Mouse (Mus musculus) retina, postnatal 7 days (tissue): ENCODE data around the gene Stxbp4.

Source experiments
- DNase-seq: peaks from one replicate; pipeline ENCODE4 v3.0.0-alpha.2; 2012; ENCODE audit warnings: low read depth, low spot score

Gene Stxbp4

DNA sequence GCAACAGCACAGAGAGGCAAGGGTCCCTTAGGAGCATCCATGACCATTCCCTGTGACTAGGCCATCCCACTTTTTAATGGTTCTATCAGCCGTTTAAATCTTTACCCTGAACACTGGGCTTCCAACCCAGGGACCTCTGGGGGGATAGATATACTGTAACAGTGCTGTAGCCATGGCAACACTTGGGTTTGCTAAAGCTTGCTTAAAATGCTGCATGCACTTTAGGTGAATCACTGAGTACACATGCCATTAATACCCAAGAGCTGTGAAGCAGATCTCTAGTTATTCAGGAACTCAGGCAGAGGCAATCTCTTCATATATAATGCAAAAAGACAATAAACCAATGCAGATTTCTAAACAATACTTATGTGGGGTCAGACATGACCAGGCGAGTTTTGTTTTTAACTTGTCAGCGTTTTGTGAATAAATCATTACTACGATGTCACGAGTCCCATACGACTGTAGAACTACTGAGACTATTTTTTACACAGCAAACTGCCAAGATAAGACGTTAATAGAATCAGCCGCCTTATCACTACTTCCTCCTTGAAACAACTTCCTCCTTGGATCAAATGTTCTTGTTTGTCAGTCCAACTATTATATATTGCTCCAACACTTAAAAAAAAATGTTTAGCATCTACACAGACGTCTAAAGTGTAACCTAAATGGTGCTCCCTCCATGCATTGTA is 79.4 kb downstream of the Stxbp4 start:
- no peak for DNase-seq

DNA sequence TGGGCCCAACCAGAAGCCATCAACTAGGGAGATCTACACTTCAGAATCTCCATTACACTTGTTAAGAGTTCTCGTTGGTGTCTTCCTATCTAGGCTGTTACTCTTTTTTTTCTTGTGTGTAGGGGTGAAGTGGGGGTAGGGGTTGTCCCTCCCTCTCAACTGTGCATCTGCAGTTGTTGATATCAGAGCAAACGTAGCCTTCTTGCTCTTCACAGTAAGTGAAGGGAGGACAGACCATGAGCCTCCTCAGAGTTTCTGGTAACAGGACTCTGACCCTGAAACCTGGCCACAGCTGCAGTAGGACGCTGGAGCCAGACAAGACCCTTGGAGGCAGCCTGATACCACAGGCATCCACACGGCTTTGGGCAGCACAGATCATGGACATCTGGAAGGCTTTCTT is 81.4 kb downstream of the Stxbp4 start:
- DNase-seq = no peak

DNA sequence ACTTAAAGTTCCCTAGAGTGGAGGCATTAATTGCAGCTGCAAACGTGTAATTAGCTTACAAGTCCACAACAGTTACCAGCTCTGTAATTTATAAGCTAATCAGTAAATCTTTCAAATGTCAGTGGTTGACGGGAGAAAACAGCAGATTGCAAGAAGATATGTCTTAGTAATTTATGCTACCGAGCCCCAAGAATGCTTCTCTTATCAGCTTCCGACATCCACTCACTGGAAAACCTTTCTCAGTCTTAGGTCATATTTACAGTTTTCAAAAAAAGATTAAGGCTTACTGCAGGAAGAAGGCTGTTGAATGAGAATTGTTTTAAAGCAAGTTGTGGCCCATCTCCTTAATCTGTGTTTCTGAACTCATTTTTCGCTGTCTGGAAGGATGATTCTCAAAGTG is 83.9 kb downstream of the Stxbp4 start:
- no peak for DNase-seq

GRCm38 (mm10) chr11:90552303-90553201 is 85.3 kb downstream of the Stxbp4 start:
- DNase-seq = no peak

GRCm38 (mm10) chr11:90548560-90548959 is 89.3 kb downstream of the Stxbp4 start:
- DNase-seq = peak; percentile 19

DNA sequence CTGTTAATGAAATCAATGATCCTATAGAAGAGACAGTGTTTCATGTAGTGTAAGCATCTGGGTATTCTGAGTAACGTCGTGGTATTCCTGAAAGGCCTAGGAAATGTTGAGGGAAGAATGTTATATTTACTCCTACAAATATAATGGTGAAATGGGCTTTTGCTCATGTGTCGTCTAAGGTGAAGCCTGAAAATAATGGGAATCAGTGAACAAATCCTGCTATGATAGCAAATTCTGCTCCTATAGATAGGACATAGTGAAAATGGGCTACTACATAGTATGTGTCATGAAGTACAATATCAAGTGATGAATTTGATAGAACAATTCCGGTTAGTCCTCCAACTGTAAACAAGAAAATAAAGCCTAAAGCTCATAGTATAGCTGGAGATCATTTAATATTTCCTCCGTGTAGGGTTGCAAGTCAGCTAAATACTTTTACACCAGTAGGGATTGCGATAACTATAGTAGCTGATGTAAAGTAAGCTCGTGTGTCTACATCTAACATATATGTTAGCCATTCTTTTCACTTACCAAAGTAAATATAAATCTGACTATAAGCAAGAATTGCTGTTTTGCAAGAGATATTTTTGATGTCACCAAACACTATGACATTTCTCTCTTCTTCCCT is 99.1 kb downstream of the Stxbp4 start:
- DNase-seq = no peak

DNA sequence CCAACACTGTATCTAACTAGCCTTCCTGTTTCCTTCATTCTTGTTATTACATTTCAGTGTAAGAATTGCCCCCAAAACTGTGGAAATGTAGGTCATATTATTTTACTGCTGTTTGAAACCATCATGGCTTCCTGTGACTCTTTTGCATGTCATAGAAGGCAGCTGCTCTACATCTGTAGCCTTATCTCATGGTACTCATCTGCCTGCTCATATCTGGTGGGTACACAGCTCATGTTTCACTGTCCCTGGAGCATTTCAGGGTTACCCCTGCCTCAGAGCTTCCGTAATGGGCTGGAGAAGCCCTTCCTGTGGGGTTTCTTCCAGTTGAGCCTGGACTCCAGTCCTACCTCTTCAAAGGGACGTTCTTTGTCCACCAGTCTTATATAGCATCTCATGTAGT is 112.6 kb downstream of the Stxbp4 start:
- no peak for DNase-seq

DNA sequence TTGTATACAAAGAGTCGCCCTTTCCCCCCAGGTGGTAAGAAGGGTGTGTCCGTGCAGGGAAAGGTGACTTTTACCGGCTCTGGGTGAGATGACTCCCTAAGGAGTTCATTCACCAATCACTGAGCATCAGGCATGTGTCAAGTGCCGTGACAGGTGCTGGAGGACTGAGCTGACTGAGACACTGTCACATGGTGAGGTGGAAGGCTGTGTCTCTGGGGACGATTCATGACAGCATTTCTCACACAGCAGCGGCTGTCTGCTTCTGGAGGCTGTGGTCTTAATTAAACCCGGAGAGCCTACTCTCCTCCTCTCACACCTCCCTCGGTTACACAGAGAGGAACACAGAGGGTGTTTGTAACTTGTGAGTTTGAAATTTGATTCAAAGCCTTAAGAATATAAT is 116.8 kb downstream of the Stxbp4 start:
- no peak for DNase-seq

- no peak for DNase-seq
These were observed 120.1 kb downstream of the Stxbp4 start for GRCm38 (mm10) chr11:90517750-90518149.

DNA sequence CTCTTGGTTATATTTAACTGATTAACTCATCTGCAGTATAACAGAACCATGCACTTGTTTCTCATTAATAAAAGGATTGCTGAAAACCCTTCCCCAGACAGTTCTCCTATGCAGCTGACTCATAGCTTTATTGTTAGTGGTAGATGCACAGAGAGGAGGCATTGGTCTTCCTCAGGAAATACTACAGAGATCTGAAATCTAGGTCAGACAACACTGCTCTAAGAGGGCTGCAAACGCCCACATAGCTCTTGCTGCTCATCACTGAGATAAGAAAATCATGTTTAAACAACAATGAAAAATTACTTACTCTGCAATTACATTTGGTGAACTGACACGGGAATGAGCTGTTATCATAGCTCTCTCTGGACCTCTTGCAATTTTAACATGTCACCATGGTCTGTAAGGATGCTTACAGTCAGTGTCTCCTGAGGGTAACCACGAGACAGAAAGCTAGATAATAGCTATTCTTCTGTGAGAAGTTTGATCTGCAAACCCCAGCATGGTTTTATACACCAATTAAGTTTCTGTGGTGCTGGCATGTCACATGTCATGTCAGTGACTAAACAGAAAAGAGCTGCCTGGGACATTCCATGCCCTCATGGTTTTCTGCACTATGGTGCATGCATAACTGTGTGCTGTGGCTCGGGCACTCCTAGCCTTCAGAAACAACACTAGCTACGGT is 125.2 kb downstream of the Stxbp4 start:
- DNase-seq = no peak

GRCm38 (mm10) chr11:90501846-90502245 is 136.0 kb downstream of the Stxbp4 start:
- no peak for DNase-seq

GRCm38 (mm10) chr11:90499918-90500317 is 138.0 kb downstream of the Stxbp4 start:
- no peak for DNase-seq

- DNase-seq = no peak
These were observed 139.4 kb downstream of the Stxbp4 start for GRCm38 (mm10) chr11:90498461-90498860.

GRCm38 (mm10) chr11:90494981-90495380 is 142.9 kb downstream of the Stxbp4 start:
- no peak for DNase-seq

- no peak for DNase-seq
These were observed 145.4 kb downstream of the Stxbp4 start for GRCm38 (mm10) chr11:90492511-90492910.

DNA sequence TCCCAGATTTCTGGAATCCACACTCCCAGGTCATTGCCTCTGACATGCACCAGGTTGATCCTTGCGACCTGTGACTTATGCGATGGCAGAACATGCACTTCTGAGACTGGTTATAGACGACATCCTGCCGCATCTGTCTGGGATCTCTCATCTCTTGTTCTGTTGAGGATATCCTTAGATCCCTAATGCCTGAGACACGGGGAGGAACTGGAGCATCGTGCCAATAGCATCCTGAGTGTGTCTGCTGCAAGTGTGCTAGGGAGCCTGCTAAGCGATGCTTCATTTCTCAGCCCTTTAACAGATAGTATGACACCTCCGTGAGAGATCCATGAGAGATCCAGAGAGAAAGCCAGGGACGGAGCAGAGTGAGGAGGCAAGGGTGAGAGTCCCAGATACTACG is 148.7 kb downstream of the Stxbp4 start:
- no peak for DNase-seq

DNA sequence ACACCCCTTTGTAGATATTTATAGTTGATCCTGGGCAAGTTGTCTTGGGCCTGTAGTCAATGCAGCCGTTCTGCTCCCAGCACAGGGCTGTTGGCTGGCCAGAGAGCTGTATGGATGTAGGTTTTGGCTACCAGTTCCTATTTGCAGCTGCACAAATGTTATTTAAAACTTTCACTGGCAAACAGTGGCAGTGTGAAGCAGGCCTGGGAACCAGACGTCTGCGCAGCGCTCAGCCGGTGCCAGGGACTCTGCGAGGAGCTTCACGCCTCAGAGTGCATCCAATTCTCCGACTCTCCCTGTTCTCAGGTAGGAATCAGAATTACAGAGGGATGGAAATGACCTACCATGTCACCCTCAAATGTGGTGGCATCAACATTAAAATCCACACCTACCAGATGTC is 150.2 kb downstream of the Stxbp4 start:
- DNase-seq = no peak

- no peak for DNase-seq
These were observed 152.9 kb downstream of the Stxbp4 start for GRCm38 (mm10) chr11:90484750-90485637.

GRCm38 (mm10) chr11:90483766-90484165 is 154.1 kb downstream of the Stxbp4 start:
- DNase-seq = no peak

- peak; percentile 54 for DNase-seq
These were observed 156.1 kb downstream of the Stxbp4 start for GRCm38 (mm10) chr11:90481828-90482227.

- DNase-seq = no peak
These were observed 167.6 kb downstream of the Stxbp4 start for GRCm38 (mm10) chr11:90470271-90470670.
